Mouse (Mus musculus) stomach, embryonic 14.5 days (tissue): ENCODE measurements at regions not wholly inside any gene's neighbourhood (a gene's known extent, or its start where the extent isn't known, plus 50 kb on each side); places are given as distances from the start of the nearest gene placed in this dataset. TPM values are rescaled to one million over a fixed set of nuclear protein-coding genes. Genes with fewer than 3 reads are reported as not detected.
A peak's percentile ranks its signal among the peaks of the same experiment; 100 is the strongest.

Experiments used
- ATAC-seq: fragments of 200-750 bp; cut with Nextera tagmentation; 2 replicates; pipeline ENCODE4 v1.8.0; 2017; ENCODE audit warnings: low read depth, moderate TSS enrichment; ENCODE audit not compliant: insufficient number of reproducible peaks, insufficient read depth, low FRiP score
- H3K27ac ChIP-seq: fragments of 300-500 bp; sonication (generic); 2 replicates; pipeline ENCODE4 v1.5.1; 2014; ENCODE audit warnings: mild to moderate bottlenecking, low read length, moderate library complexity, mixed read lengths
- H3K27me3 ChIP-seq: fragments of 300-500 bp; sonication (generic); 2 replicates; pipeline ENCODE4 v1.6.1; 2014; ENCODE audit warnings: low read length, control low read depth, mixed read lengths; ENCODE audit not compliant: control insufficient read depth, insufficient read depth
- H3K36me3 ChIP-seq: fragments of 300-500 bp; sonication (generic); 2 replicates; pipeline ENCODE4 v1.6.1; 2014; ENCODE audit warnings: mild to moderate bottlenecking, control low read depth, low read length, moderate library complexity, mixed read lengths; ENCODE audit not compliant: control insufficient read depth, insufficient read depth
- H3K4me1 ChIP-seq: fragments of 300-500 bp; sonication (generic); 2 replicates; pipeline ENCODE4 v1.6.1; 2014; ENCODE audit warnings: low read length, control low read depth, mixed read lengths; ENCODE audit not compliant: control insufficient read depth, insufficient read depth
- H3K4me2 ChIP-seq: fragments of 300-500 bp; sonication (generic); replicated peaks from 2 replicates; pipeline ENCODE4 v1.6.1; 2014; ENCODE audit warnings: low read depth, low read length, control low read depth
- H3K4me3 ChIP-seq: fragments of 300-500 bp; sonication (generic); 2 replicates; pipeline ENCODE4 v1.5.1; 2014; ENCODE audit warnings: low read depth, low read length, control low read depth
- H3K9ac ChIP-seq: fragments of 300-500 bp; sonication (generic); replicated peaks from 2 replicates; pipeline ENCODE4 v1.6.1; 2014; ENCODE audit warnings: low read depth, mild to moderate bottlenecking, control low read depth, low read length, moderate library complexity, mixed read lengths
- H3K9me3 ChIP-seq: fragments of 300-500 bp; sonication (generic); 2 replicates; pipeline ENCODE4 v1.6.1; 2016; ENCODE audit warnings: low read depth, low read length, control low read depth; ENCODE audit not compliant: control insufficient read depth
- WGBS: fragments of 180-500 bp; shearing (Covaris S2); extraction: QIAGEN DNeasy Blood & Tissue Kit; methylation state at CpG from one replicate; pipeline ENCODE4 v1.1.7; 2014; 5-methylcytosine and 5-hydroxymethylcytosine counted together
- microRNA-seq: library from miRNA; unstranded; fragments of <30 nt; microRNA quantifications from one replicate; pipeline ENCODE4, GENCODE M21; 2016

GRCm38 (mm10) chr12:109400936-109401586, 51.6 kb upstream of the Dlk1 start:
- no peak for ATAC-seq
- Histone ChIP-seq H3K4me2 (no peak overlapping the region), H3K4me3 (no peak overlapping the region), H3K9me3 (no peaks in the 10 kb centered on the region), H3K36me3 (no peaks in the 10 kb centered on the region), H3K27ac (peak overlapping the region; percentile 86), H3K9ac (no peak overlapping the region), H3K27me3 (no peaks in the 10 kb centered on the region), H3K4me1 (peaks cover 61% of the 10 kb centered on the region)
- 40% methylated on average over 15 of the region's 15 CpGs for WGBS

DNA sequence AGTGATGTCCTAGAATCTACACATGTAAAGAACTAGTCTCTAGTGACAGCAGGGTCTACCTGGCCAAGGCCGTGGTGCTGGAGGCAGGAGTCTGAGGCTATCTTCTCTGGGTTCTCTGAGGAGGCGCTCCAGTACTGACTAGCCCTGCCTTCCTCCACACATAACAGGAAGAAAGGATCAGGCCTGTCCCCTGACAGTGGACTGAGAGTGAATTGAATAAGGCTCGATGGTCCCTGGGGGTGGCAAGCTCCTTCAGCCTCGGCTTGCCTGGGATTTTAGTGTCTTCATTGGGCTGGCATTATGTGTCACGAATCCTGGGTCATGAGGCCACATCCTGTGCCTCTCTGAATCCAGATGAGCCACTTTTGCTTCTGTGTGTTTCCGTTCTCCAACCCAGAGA, 50.9 kb upstream of the Dlk1 start:
- Histone ChIP-seq H3K27ac (peak overlapping the region; percentile 86), H3K4me3 (no peak overlapping the region), H3K9me3 (no peaks in the 10 kb centered on the region), H3K27me3 (no peaks in the 10 kb centered on the region), H3K4me1 (peaks cover 61% of the 10 kb centered on the region), H3K4me2 (no peak overlapping the region), H3K36me3 (no peaks in the 10 kb centered on the region), H3K9ac (no peak overlapping the region)
- 0 out of 2 replicates have a peak, but pooled peaks have one; percentile 0 for ATAC-seq
- 63% methylated on average over 6 of the region's 6 CpGs for WGBS

DNA sequence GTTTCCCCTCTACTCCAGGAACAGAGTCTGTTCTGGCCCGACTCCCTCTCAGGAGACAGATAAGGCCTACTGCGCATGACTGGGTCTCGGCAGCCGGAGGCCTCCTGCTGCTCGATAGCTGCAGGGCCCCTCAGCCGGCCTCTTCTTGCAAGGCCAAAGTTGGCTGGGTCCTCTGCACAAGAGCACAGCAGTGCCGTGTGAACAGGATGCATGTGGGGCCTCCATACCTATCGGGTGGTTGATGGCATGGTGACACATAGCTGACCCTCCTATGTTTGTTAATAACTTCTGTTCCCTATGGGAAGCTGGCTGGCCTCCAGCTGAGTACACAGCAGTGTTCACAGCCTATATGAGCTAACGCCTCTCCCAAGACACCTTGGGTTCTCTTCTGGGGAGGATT, 50.4 kb upstream of the Dlk1 start:
- Histone ChIP-seq H3K27ac (peak overlapping the region; percentile 86), H3K4me3 (no peak overlapping the region), H3K4me2 (0 out of 2 replicates have a peak overlapping the region, but pooled peaks have one; percentile 8), H3K36me3 (no peaks in the 10 kb centered on the region), H3K9me3 (no peaks in the 10 kb centered on the region), H3K9ac (no peak overlapping the region), H3K27me3 (no peaks in the 10 kb centered on the region), H3K4me1 (peaks cover 62% of the 10 kb centered on the region)
- ATAC-seq: peak; percentile 89
- WGBS: 7% methylated on average over 9 of the region's 9 CpGs

Small RNAs in the stretch of these regions (microRNA-seq; reads per million reads assigned to microRNA genes)
- gene Gm22234 (not detected), gene Gm25297 (not detected)
